Mouse (Mus musculus) brain, embryonic 14.5 days (tissue): Measurements from ENCODE around the gene Aldh3b2.

ENCODE experiments used
- CTCF ChIP-seq: fragments of 200-500 bp; IDR thresholded peaks from 2 replicates; pipeline ENCODE4 v1.5.1; 2012; ENCODE audit warnings: inconsistent platforms, mild to moderate bottlenecking, moderate library complexity, borderline replicate concordance; ENCODE audit not compliant: insufficient read depth, insufficient read length; ENCODE audit errors: extremely low read depth
- POLR2A ChIP-seq: fragments of 200-500 bp; IDR thresholded peaks from 2 replicates; pipeline ENCODE4 v1.6.1; 2012; ENCODE audit warnings: mild to moderate bottlenecking, inconsistent platforms, borderline replicate concordance; ENCODE audit not compliant: poor library complexity, insufficient read depth, insufficient read length, severe bottlenecking; ENCODE audit errors: extremely low read depth

DNA sequence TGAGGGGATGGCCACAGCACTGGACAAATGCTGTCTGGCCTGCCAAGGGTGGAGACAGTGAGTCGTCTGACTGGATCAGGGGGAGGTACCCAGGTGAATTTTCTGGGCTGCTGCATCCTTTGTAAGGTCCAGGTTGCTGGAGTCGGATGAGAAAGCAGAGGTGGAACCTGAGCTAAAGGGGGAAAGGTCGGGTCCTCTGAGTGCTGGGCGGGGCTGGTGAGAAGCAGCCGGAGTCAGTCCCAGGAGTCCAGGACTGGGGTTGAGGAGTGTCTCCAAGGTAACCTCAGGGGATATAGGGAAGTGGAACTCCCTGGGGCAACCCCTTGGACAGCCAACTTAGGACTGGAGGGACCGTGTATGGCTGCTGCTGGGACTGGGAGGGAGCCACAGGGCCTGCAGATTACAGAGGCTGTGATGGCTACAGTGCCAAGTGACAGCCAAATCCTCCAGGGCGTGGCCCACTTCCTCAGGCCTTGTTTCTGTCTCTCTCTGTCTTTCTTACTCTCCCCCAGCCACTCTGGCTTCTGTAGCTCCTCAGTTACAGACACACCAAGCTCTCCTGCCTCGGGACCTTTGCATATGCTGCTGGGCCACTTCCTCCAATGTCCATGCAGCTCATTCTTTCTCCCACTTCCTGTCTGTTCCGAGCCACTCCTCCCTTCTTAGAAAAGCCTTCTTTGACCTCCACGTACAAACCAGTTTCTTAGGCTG lies 49.3 kb upstream of the Aldh3b2 start:
- TF ChIP-seq POLR2A (no peak), CTCF (no peak)
